Mouse (Mus musculus) effector memory CD4-positive, alpha-beta T cell, adult 5 months (primary cell): ENCODE measurements around the gene Gm16503. TPM values are rescaled to one million over a fixed set of nuclear protein-coding genes. Genes with fewer than 3 reads are reported as not detected.

ENCODE experiments used
- polyA plus RNA-seq: library from polyadenylated mRNA; unstranded; fragments of 100-300 nt; shearing (Covaris generic); gene quantifications from one replicate; pipeline ENCODE4 v1.2.1, GENCODE M21; 2017

The Gm16503 gene
- polyA plus RNA-seq, result 0.79 TPM

DNA sequence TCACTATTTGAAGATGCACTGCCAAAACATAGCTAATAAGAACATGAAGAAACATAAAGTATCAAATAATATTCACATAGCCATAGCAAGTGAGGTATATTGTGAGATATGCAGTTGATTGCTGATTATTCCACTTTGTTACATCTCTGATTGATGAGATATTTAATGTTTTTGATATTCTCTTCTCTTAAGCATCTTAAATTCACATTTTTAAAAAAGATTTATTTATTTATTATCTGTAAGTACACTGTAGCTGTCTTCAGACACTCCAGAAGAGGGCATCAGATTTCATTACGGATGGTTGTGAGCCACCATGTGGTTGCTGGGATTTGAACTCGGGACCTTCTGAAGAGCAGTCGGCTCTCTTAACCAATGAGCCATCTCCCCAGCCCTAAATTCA is at the start of gene Gm16503:
TSS of gene Gm16503 (plus strand) at position 301 of the 400 bp plus-strand sequence.

DNA sequence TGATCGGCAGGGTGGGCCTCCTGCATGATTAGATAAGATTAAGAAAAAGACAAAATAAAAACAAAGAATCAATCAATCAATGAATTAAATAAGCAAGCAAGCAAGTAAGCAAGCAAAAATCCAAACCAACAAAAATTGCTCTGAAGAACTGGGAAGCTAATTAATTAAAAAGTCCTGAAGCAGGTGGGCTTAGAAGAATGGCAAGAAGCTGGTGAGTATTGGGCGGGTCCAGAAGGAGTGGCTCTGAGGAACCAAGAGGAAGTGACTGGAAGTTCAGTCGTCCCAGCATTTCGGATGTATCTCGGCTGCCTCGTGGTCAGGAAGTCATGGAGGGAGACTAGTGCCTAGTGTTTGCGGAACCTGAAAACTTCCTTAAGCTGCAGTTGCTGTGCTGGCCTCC is 47.9 kb upstream of the Gm16503 start, which contains the start of gene Zfp982:
TSS of gene Zfp982 (plus strand) at position 301 of the 400 bp plus-strand sequence.

DNA sequence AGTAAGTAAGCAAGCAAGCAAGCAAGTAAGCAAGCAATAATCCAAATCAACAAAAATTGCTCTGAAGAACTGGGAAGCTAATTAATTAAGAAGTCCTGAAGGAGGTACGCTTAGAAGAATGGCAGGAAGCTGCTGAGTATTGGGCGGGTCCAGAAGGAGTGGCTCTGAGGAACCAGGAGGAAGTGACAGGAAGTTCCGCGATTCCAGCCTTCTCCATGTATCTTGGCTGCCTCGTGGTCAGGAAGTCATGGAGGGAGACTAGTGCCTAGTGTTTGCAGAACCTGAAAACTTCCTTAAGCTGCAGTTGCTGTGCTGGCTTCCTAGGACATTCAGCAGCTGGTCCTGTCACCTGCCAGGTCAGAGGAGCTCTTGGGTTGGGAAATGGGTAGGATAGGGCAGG is 13.1 kb downstream of the Gm16503 start, which contains the start of gene Zfp985:
TSS of gene Zfp985 (plus strand) at position 207 of the 400 bp plus-strand sequence.

Other genes with a start within 250 kb of the Gm16503 start
- 0.85 TPM for gene Zfp988, start 234.5 kb upstream of the Gm16503 start, polyA plus RNA-seq
- not detected for gene Zfp978, start 178.9 kb upstream of the Gm16503 start, polyA plus RNA-seq
- not detected for gene Zfp982, start 47.8 kb upstream of the Gm16503 start, polyA plus RNA-seq
- gene Zfp985, start 13.1 kb downstream of the Gm16503 start, polyA plus RNA-seq, result 0.71 TPM
- 0.42 TPM for gene Zfp979, start 102.3 kb downstream of the Gm16503 start, polyA plus RNA-seq
- gene Zfp534, start 162.3 kb downstream of the Gm16503 start, polyA plus RNA-seq, result not detected